Mouse (Mus musculus) forebrain, embryonic 13.5 days (tissue): ENCODE measurements around the gene Acvr1. TPM values are rescaled to one million over a fixed set of nuclear protein-coding genes. Genes with fewer than 3 reads are reported as not detected.

ENCODE experiments used
- ATAC-seq: fragments of 200-750 bp; cut with Nextera tagmentation; 2 replicates; pipeline ENCODE4 v1.8.0; 2017
- H3K27ac ChIP-seq: fragments of 300-500 bp; sonication (generic); 2 replicates; pipeline ENCODE4 v1.5.1; 2015; ENCODE audit warnings: inconsistent platforms, mild to moderate bottlenecking, moderate library complexity
- H3K27me3 ChIP-seq: fragments of 300-500 bp; sonication (generic); 2 replicates; pipeline ENCODE4 v1.6.1; 2015; ENCODE audit warnings: mild to moderate bottlenecking, inconsistent platforms
- H3K36me3 ChIP-seq: fragments of 300-500 bp; sonication (generic); 2 replicates; pipeline ENCODE4 v1.6.1; 2015; ENCODE audit warnings: mild to moderate bottlenecking, inconsistent platforms; ENCODE audit not compliant: poor library complexity, severe bottlenecking
- H3K4me1 ChIP-seq: fragments of 300-500 bp; sonication (generic); 2 replicates; pipeline ENCODE4 v1.6.1; 2015; ENCODE audit warnings: inconsistent platforms
- H3K4me2 ChIP-seq: fragments of 300-500 bp; sonication (generic); 2 replicates; pipeline ENCODE4 v1.6.1; 2015; ENCODE audit warnings: inconsistent platforms, mild to moderate bottlenecking, moderate library complexity
- H3K4me3 ChIP-seq: fragments of 300-500 bp; sonication (generic); 2 replicates; pipeline ENCODE4 v1.5.1; 2015; ENCODE audit warnings: mild to moderate bottlenecking, inconsistent platforms
- H3K9ac ChIP-seq: fragments of 300-500 bp; sonication (generic); 2 replicates; pipeline ENCODE4 v1.6.1; 2015; ENCODE audit warnings: mild to moderate bottlenecking, inconsistent platforms
- H3K9me3 ChIP-seq: fragments of 300-500 bp; sonication (generic); replicated peaks from 2 replicates; pipeline ENCODE4 v1.6.1; 2016; ENCODE audit warnings: inconsistent platforms
- WGBS: fragments of 180-500 bp; shearing (Covaris S2); methylation state at CpG from one replicate; pipeline ENCODE4 v1.1.7; 2015; 5-methylcytosine and 5-hydroxymethylcytosine counted together
- polyA plus RNA-seq: library from polyadenylated mRNA; unstranded; fragments of >200 nt; fragmentation: Nextera tagmentation; extraction: Ambion mirVana; gene quantifications from 2 replicates; pipeline ENCODE4 v1.2.1, GENCODE M21; 2015

The Acvr1 gene
- polyA plus RNA-seq, 1 experiment from 2014 or later = 4.6 TPM

DNA sequence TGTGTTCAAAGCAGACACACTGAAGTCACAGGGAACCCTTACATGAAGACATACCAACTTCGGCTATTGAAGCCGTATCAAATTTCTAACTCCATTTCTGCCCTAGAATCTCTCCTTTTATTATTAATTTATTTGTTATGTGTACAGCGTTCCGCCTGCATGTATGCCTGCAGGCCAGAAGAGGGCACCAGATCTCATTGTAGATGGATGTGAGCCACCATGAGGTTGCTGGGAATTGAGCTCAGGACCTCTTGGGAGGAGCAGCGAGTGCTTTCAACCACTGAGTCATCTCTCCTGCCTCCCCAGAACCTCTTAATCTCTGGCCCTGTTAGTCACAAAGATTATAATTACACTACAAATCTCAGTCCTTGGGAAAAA, 109.5 kb downstream of the Acvr1 start:
- no peaks in the 10 kb centered on the region for H3K9me3 ChIP-seq
- no peak overlapping the region for H3K9ac ChIP-seq
- no peak for ATAC-seq
- 97% methylated on average over 5 of the region's 5 CpGs for WGBS
- no peak overlapping the region for H3K4me2 ChIP-seq
- peaks cover 52% of the 10 kb centered on the region for H3K36me3 ChIP-seq
- no peaks in the 10 kb centered on the region for H3K27me3 ChIP-seq
- no peaks in the 10 kb centered on the region for H3K4me1 ChIP-seq
- H3K4me3 ChIP-seq = no peak overlapping the region
- H3K27ac ChIP-seq = no peak overlapping the region

GRCm38 (mm10) chr2:58456843-58457487, 110.0 kb downstream of the Acvr1 start:
- Histone ChIP-seq H3K9me3 (no peaks in the 10 kb centered on the region), H3K27me3 (no peaks in the 10 kb centered on the region), H3K4me2 (no peak overlapping the region), H3K9ac (no peak overlapping the region), H3K27ac (no peak overlapping the region), H3K36me3 (peaks cover 46% of the 10 kb centered on the region), H3K4me1 (no peaks in the 10 kb centered on the region), H3K4me3 (no peak overlapping the region)
- no peak for ATAC-seq
- WGBS = 94% methylated on average over 8 of the region's 8 CpGs

- H3K9ac ChIP-seq = no peak overlapping the region
- H3K4me2 ChIP-seq = no peak overlapping the region
- no peaks in the 10 kb centered on the region for H3K9me3 ChIP-seq
- peak; percentile 30; the same call in 1 of the 2 replicates for ATAC-seq
- H3K27me3 ChIP-seq = no peaks in the 10 kb centered on the region
- H3K4me1 ChIP-seq = no peaks in the 10 kb centered on the region
- peaks cover 33% of the 10 kb centered on the region for H3K36me3 ChIP-seq
- H3K27ac ChIP-seq = no peak overlapping the region
- no peak overlapping the region for H3K4me3 ChIP-seq
- WGBS = 90% methylated on average over 16 of the region's 16 CpGs
Observed at GRCm38 (mm10) chr2:58454095-58454865, 112.7 kb downstream of the Acvr1 start.

DNA sequence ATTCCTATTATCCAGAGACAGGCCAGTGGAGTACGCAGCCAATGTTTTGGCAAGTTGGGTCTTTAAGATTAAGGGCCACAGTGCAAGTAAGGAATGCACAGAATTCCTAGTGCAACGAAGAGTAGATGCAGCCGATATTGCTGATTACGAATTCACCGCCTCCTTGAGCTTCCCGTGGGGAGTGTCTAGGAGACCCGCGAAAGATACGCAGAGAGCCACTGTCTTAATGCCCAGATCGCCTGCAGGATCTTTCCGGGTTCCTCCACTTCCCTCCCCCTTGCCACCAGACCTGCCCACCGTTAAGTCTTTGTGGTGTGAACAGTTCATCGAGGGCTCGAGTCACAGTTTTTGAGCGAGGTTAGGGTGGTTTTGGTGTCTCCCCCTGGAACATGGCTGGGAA, 120.0 kb downstream of the Acvr1 start:
- no peak overlapping the region for H3K9ac ChIP-seq
- ATAC-seq = no peak
- no peak overlapping the region for H3K4me2 ChIP-seq
- H3K27me3 ChIP-seq = no peaks in the 10 kb centered on the region
- WGBS = 95% methylated on average over 15 of the region's 15 CpGs
- no peaks in the 10 kb centered on the region for H3K9me3 ChIP-seq
- no peak overlapping the region for H3K27ac ChIP-seq
- H3K36me3 ChIP-seq = peaks cover 20% of the 10 kb centered on the region
- no peaks in the 10 kb centered on the region for H3K4me1 ChIP-seq
- H3K4me3 ChIP-seq = no peak overlapping the region

DNA sequence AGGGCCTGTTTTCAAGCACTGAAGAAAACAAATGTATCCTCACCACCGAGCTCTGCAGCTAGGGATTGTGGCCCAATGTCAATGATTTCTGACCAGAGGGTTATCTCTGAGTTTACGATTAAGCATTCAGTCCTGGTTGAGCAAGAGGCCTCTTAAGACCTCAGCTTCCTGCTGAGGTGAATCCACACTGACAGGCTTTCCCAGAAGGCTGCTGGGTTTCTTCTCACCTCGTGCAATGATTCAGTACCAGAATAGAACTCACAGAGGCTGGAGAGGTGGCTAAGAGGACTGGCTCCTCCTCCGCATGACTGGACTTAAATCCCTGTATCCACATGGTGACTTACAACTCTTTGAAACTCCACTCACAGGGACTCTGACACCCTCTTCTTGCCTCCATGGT, 123.8 kb downstream of the Acvr1 start:
- Histone ChIP-seq H3K4me2 (no peak overlapping the region), H3K9me3 (no peaks in the 10 kb centered on the region), H3K36me3 (peaks cover 30% of the 10 kb centered on the region), H3K27me3 (no peaks in the 10 kb centered on the region), H3K27ac (no peak overlapping the region), H3K9ac (no peak overlapping the region), H3K4me1 (no peaks in the 10 kb centered on the region), H3K4me3 (no peak overlapping the region)
- ATAC-seq = no peak
- WGBS = 76% methylated on average over 4 of the region's 4 CpGs

- no peak overlapping the region for H3K4me3 ChIP-seq
- no peak overlapping the region for H3K4me2 ChIP-seq
- peaks cover 10% of the 10 kb centered on the region; the same call in 1 of the 2 replicates for H3K36me3 ChIP-seq
- no peaks in the 10 kb centered on the region for H3K9me3 ChIP-seq
- H3K4me1 ChIP-seq = no peaks in the 10 kb centered on the region
- H3K27me3 ChIP-seq = no peaks in the 10 kb centered on the region
- no peak overlapping the region for H3K9ac ChIP-seq
- 84% methylated on average over 3 of the region's 3 CpGs for WGBS
- H3K27ac ChIP-seq = no peak overlapping the region
- no peak for ATAC-seq
Observed at GRCm38 (mm10) chr2:58436911-58437310, 130.0 kb downstream of the Acvr1 start.

GRCm38 (mm10) chr2:58435507-58435906, 131.4 kb downstream of the Acvr1 start:
- Histone ChIP-seq H3K27ac (no peak overlapping the region), H3K4me2 (no peak overlapping the region), H3K27me3 (no peaks in the 10 kb centered on the region), H3K4me3 (no peak overlapping the region), H3K9ac (no peak overlapping the region), H3K9me3 (no peaks in the 10 kb centered on the region), H3K36me3 (peaks cover 9% of the 10 kb centered on the region; the same call in 1 of the 2 replicates), H3K4me1 (no peaks in the 10 kb centered on the region)
- ATAC-seq = no peak
- 92% methylated on average over 13 of the region's 13 CpGs for WGBS

DNA sequence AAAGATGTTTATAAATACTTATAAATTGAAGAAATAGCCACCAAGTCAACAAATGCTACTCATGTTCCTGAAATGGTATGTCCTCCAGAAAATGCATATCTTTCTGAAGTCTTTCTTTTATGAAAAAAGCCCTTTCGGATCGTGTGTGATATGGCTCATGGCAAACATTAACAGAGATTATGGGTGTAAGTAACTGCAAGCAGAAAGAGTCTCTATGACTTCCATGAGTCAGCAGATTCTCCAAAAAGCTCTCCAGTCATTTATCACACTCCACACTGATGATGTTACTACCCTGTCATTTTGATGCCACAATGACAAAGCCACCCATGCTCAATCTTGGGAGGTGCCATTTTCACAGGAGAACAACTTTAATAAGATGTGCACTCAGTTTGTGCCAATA, 132.5 kb downstream of the Acvr1 start:
- Histone ChIP-seq H3K9me3 (no peaks in the 10 kb centered on the region), H3K36me3 (peaks cover 5% of the 10 kb centered on the region; the same call in 1 of the 2 replicates), H3K4me3 (no peak overlapping the region), H3K27me3 (no peaks in the 10 kb centered on the region), H3K4me2 (no peak overlapping the region), H3K27ac (no peak overlapping the region), H3K4me1 (no peaks in the 10 kb centered on the region), H3K9ac (no peak overlapping the region)
- WGBS = 92% methylated on average over 2 of the region's 2 CpGs
- no peak for ATAC-seq

GRCm38 (mm10) chr2:58433317-58433716, 133.6 kb downstream of the Acvr1 start:
- 90% methylated on average over 2 of the region's 2 CpGs for WGBS
- Histone ChIP-seq H3K4me1 (no peaks in the 10 kb centered on the region), H3K27ac (no peak overlapping the region), H3K27me3 (no peaks in the 10 kb centered on the region), H3K9ac (no peak overlapping the region), H3K4me3 (no peak overlapping the region), H3K36me3 (no peaks in the 10 kb centered on the region), H3K4me2 (no peak overlapping the region), H3K9me3 (no peaks in the 10 kb centered on the region)
- no peak for ATAC-seq

- no peaks in the 10 kb centered on the region for H3K4me1 ChIP-seq
- peak; percentile 78; the same call in 1 of the 2 replicates for ATAC-seq
- H3K4me2 ChIP-seq = no peak overlapping the region
- H3K36me3 ChIP-seq = no peaks in the 10 kb centered on the region
- H3K27me3 ChIP-seq = no peaks in the 10 kb centered on the region
- H3K9me3 ChIP-seq = no peaks in the 10 kb centered on the region
- WGBS = 86% methylated on average over 7 of the region's 7 CpGs
- H3K27ac ChIP-seq = no peak overlapping the region
- no peak overlapping the region for H3K4me3 ChIP-seq
- no peak overlapping the region for H3K9ac ChIP-seq
Observed at GRCm38 (mm10) chr2:58432211-58432610, 134.7 kb downstream of the Acvr1 start.

DNA sequence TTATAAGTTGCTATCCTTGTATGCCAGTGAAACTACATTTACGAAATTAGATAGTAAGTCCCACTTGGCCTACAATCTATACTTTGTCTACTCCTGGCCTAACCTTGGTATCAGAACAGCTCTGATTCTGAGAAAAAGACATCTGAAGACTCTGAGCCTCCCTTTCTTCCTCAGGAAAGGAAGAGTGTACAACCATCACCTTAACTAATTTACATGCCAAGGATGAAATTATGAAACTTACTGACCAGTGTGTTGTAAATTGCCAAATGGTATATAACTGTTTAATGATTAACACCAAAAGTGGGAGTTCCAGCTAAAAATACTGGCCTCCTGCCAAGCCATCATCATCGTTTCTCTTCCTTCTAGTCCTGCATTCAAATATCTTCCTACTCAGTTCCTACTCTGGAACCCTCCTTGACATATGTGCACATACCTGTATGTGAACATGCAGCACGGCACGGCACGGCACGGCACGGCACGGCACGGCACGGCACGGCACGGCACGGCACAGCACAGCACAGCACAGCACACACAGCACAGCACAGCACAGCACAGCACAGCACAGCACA, 141.4 kb downstream of the Acvr1 start:
- H3K4me2 ChIP-seq = no peak overlapping the region
- no peaks in the 10 kb centered on the region for H3K9me3 ChIP-seq
- H3K36me3 ChIP-seq = no peaks in the 10 kb centered on the region
- H3K4me3 ChIP-seq = no peak overlapping the region
- H3K4me1 ChIP-seq = no peaks in the 10 kb centered on the region
- no peaks in the 10 kb centered on the region for H3K27me3 ChIP-seq
- H3K9ac ChIP-seq = no peak overlapping the region
- no peak for ATAC-seq
- H3K27ac ChIP-seq = no peak overlapping the region
- 97% methylated on average over 13 of the region's 13 CpGs for WGBS

DNA sequence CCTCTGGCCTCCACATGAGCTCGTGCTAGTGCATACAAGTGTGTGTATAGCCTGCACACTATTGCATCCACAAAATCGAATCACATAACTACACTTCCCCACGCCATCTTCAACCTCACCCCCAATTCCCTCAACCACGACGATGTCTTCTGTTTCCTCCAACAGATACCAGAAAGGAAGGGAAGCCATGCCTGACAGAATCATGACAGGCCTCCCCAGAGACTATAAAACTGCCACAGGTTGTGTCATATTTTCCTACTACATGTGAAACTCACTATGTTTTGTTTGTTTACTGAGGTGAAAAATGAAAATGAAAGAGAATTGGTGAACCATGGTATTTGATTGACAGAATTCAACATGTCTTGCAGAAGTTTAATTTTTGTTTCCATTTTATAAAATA, 143.6 kb downstream of the Acvr1 start:
- WGBS = 95% methylated on average over 5 of the region's 5 CpGs
- Histone ChIP-seq H3K4me1 (no peaks in the 10 kb centered on the region), H3K4me3 (no peak overlapping the region), H3K9ac (no peak overlapping the region), H3K27ac (no peak overlapping the region), H3K4me2 (no peak overlapping the region), H3K27me3 (no peaks in the 10 kb centered on the region), H3K9me3 (no peaks in the 10 kb centered on the region), H3K36me3 (no peaks in the 10 kb centered on the region)
- ATAC-seq = no peak
